Mouse (Mus musculus) urinary bladder, postnatal 14 days (tissue): ENCODE measurements around the gene Cdkl3.

Experiments
- DNase-seq: peaks from one replicate; pipeline ENCODE4 v3.0.0; 2021; ENCODE audit warnings: low spot score

The Cdkl3 gene

GRCm38 (mm10) chr11:52122045-52122444, 118.0 kb downstream of the Cdkl3 start:
- no peak for DNase-seq

GRCm38 (mm10) chr11:52124468-52124867, 120.4 kb downstream of the Cdkl3 start:
- DNase-seq, result no peak

DNA sequence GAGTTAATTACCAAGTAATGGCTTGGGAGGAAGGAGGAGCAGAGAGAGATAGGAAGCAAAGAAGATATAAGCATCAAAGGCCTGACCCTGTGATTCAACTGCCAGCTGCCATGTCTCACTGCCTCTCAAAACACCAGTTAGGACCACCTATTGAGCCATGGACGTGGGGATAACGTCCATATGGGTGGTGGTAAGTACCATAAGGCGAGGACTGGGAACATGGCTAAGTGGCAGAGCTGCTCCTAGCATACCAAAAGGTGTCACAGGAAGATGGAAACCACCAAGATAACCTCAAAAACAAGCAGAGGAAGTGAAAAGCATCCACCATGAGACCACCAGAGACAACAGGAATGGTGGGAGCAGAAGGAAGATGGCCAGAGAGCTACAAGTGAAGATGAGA, 123.1 kb downstream of the Cdkl3 start:
- no peak for DNase-seq

- no peak for DNase-seq
These were observed 123.7 kb downstream of the Cdkl3 start for GRCm38 (mm10) chr11:52127760-52128159.

DNA sequence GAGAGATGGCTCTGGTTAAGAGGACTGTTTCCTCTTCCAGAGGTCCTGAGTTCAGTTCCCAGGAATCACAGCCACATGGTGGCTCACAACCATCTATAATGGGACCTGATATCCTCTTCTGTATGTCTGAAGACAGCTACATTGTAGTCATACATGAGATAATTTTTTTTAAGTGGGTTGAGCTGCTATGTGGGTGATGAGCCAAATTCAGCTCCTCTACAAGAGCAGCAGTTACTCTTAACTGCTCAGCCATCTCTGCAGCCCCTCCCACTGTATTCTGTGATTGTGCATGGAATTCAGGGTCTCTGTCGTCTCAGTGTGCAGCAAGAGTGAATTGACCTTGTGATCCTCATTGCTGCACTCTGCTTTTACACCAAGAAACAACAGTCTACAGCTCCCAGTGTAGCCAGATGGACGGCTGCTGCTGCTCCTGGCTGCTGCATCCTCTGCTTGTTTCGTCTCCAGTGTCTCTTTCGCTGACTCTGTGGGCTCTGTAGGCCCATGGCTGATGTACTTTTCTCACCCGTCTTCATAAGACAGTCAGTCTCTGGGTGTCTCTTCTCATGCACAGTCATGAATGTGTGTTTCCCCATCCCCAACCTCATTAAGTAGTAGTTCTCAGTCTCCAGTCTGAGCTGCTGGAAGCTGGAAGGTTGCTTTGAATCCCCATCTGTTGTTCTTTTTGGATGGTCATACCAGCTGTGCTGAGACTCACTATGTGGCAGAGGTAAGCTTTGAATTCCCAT, 124.5 kb downstream of the Cdkl3 start:
- DNase-seq, result no peak

DNA sequence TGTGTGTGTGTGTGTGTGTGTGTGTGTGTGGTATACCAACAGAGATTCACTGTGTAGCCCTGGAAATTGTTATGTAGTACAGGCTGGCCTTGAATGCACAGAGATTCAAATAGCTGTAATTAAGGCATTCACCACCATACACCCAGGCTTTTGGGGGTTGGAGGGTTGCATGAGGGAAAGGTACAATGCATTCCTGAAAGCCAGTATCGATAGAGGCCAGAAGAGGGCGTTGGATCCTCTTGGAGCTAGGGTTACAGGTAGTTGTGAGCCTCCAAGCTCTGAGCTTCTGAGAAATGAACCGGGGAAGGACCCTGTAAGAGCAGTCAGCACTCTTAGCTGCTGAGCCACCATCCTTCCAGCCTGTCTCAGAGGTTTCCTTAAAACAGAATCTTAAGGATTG, 125.2 kb downstream of the Cdkl3 start:
- peak; percentile 13 for DNase-seq

- no peak for DNase-seq
These were observed 125.8 kb downstream of the Cdkl3 start for GRCm38 (mm10) chr11:52129621-52130450.

DNA sequence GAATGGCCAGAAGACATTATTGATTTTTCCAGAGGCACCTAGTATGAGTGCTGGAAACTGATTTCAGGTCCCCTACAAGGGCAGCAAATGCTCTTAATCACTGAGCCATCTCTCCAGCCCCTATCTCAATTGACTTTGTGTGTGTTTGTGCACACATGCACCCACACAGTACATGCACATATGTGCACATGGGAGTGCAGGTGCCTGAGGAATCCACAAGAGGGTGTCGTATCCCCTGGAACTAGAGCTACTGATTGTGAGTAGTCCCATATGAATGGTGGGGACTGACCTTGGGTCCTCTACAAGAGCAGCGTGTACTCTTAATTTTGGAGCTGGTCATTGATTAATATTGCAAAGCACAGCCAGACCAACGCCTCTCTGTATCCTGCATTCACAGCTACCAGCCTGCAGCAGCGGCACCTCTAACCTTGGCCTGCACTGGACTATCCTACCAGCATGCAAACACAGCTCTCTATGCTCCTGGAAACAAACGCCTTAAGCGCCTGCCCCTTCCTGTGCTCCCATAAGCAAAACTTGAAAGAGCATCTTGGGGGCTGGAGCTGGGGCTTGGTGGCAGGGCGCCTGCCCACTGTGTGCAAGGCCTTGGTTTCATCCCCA, 126.5 kb downstream of the Cdkl3 start:
- DNase-seq, result no peak
